Comparison of ENCODE assay signal across 31 mouse cellular contexts in the genomic region with DNA sequence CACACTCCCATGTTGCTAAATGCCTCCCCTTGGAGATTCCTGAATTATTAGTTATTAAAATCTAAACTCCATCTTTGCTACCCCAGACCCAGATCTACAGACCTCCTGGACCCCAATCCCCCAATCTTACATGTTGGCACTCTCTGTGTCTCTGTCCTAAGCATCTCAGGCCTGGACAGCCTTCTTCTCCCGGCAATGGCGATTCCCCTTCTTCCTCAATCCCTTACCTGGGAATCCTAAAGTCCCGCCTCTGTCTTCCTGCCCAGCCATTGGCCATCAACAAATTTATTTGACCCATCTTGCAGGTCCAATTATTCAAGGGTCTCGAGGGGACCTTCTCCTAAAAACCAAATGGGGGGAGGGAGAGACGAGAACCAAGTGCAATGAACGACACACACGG.
"Had no signal": no experiment of that assay in that cellular context is flagged by ENCODE, and none has a peak within 500 bp of the region (broad histone marks: within the 10 kb centered on the region; RNA-seq: fewer than 3 reads in every experiment).

No protein-coding gene starts in this region.

- H3K36me3 ChIP-seq: limb, embryonic 10.5 days; limb, embryonic 12.5 days; limb, embryonic 13.5 days; limb, embryonic 15.5 days; liver, embryonic 12.5 days; liver, embryonic 13.5 days; liver, embryonic 15.5 days; lung, embryonic 15.5 days; midbrain, embryonic 10.5 days; midbrain, embryonic 12.5 days; midbrain, embryonic 13.5 days; midbrain, embryonic 15.5 days; neural tube, embryonic 12.5 days had no signal

- H3K9ac ChIP-seq: limb, embryonic 12.5 days; limb, embryonic 13.5 days; limb, embryonic 15.5 days; liver, embryonic 12.5 days; liver, embryonic 13.5 days; liver, embryonic 14.5 days; liver, embryonic 15.5 days; liver, postnatal 0 days; lung, embryonic 14.5 days; lung, embryonic 15.5 days; midbrain, embryonic 12.5 days; midbrain, embryonic 13.5 days; midbrain, embryonic 15.5 days; neural tube, embryonic 12.5 days had no signal

- H3K9me3 ChIP-seq: limb, embryonic 10.5 days; limb, embryonic 13.5 days; limb, embryonic 15.5 days; liver, embryonic 15.5 days; lung, embryonic 15.5 days; midbrain, embryonic 10.5 days; midbrain, embryonic 12.5 days; midbrain, embryonic 13.5 days; midbrain, embryonic 15.5 days; neural tube, embryonic 12.5 days had no signal

- ATAC-seq: liver, embryonic 12.5 days; liver, postnatal 0 days; lung, postnatal 0 days; midbrain, embryonic 13.5 days; midbrain, embryonic 15.5 days; midbrain, embryonic 16.5 days had no signal

- H3K4me1 ChIP-seq: midbrain, embryonic 12.5 days had no signal

- H3K4me2 ChIP-seq: limb, embryonic 12.5 days; limb, embryonic 13.5 days; limb, embryonic 15.5 days; liver, embryonic 11.5 days; liver, embryonic 12.5 days; liver, embryonic 13.5 days; liver, embryonic 15.5 days; lung, embryonic 14.5 days; lung, embryonic 15.5 days; midbrain, embryonic 12.5 days; midbrain, embryonic 13.5 days; midbrain, embryonic 15.5 days; neural tube, embryonic 12.5 days had no signal

- H3K27me3 ChIP-seq: limb, embryonic 12.5 days; limb, embryonic 13.5 days; limb, embryonic 15.5 days; liver, embryonic 13.5 days; liver, embryonic 15.5 days; lung, embryonic 15.5 days; midbrain, embryonic 12.5 days; midbrain, embryonic 13.5 days; midbrain, embryonic 15.5 days; neural tube, embryonic 12.5 days had no signal

- H3K27ac ChIP-seq: left cerebral cortex, adult 2 months; limb, embryonic 10.5 days; limb, embryonic 12.5 days; limb, embryonic 13.5 days; limb, embryonic 15.5 days; liver, embryonic 12.5 days; liver, embryonic 13.5 days; liver, embryonic 14.5 days; liver, embryonic 15.5 days; lung, embryonic 15.5 days; macrophage; midbrain, embryonic 10.5 days; midbrain, embryonic 12.5 days; midbrain, embryonic 13.5 days; midbrain, embryonic 15.5 days; neural tube, embryonic 12.5 days had no signal

- H3K4me3 ChIP-seq: left cerebral cortex, adult 2 months; limb, embryonic 10.5 days; limb, embryonic 12.5 days; limb, embryonic 13.5 days; limb, embryonic 15.5 days; liver, embryonic 12.5 days; liver, embryonic 13.5 days; liver, embryonic 15.5 days; lung, embryonic 15.5 days; megakaryocyte, embryonic 14.5 days; midbrain, embryonic 10.5 days; midbrain, embryonic 12.5 days; midbrain, embryonic 13.5 days; midbrain, embryonic 15.5 days; myocyte; neural tube, embryonic 12.5 days had no signal

- DNase-seq: left cerebral cortex, postnatal 4 days; liver; liver, embryonic 13.5 days; liver, postnatal 0 days; lung, adult 18-20 months; lung, adult 2 months; lung, embryonic 14.5 days; lung, postnatal 10 days; lung, postnatal 14 days; lung, postnatal 36 days; lung, postnatal 4 days had no signal
